Mouse (Mus musculus) brain, adult 2 months (tissue): ENCODE data around the gene Opalin.

Experiments used
- DNase-seq: peaks from one replicate; pipeline ENCODE4 v3.0.0; 2011; ENCODE audit warnings: low read depth, low spot score

Gene Opalin

DNA sequence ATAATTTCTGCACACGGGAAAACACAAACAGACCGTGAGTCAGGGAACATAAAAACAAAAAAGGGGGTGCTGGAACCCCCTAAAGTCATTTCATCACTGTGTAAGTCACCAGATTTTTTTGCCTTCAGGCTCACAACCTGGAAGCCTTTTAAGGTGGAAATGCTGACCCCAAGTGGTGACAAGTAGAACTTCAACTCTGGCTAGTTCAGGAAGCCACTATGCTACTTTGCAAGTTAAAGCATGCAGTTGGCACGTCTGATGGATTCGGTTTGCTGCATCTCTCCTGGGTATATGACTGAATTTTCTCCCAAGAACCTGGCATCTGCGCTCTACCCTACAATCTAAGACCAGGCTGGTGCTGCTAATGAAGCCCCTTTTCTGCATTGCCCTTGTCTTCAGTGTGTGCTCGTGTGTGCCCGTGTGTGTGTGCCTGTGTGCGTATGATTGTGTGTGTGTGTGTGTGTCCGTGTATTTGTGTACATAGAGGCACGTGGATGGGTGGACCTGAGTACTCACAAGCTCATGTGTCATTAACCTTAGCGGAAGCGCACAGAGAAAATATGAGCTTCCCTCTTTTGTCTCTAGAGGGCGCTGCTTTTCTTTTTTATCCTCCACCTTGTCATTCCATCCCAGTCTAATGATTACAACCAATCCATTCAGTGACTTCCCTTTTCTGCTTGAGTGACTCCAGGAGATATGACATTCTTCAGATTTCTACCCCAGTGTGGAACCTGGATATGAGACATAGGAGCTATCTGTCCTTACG is 60.8 kb downstream of the Opalin start:
- peak; percentile 86 for DNase-seq

DNA sequence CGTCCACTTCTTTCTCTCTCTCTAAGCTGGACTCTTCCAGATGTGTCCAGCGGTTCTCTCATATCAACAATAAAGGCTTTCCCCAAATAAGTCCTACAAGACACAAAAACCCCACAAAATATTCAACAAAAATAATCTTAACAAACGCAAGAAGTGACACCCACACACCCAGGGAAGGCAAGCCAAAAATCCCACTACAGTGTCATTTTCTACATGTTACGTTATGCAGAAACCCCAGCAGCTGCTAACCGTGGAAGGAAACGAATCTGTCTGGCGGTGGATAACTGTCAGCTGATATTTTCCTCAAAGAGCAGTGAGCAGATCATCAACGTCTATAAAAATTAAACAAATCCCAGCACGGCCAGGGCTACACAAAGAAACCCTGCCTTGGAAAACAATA is 62.9 kb downstream of the Opalin start:
- DNase-seq = peak; percentile 61

DNA sequence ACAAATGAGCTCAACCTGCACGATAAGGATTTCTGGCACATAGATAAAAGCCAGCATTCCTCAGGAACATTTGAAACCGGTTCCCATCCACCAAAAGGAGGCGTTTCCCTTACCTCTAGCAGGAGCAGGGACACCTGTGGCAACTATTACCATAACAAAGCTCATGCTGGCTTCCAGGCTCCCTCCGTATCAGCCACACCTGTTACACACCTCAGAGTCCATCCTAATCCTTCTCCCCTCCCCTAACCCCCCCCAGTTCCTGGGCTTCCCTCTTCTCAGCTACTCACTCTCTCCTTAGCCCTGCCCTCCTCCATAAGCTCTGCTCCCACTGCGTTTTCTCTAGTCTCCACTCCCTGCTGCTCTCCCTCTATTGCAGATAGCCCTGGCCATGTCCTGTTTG is 63.3 kb downstream of the Opalin start:
- no peak for DNase-seq
